Mouse (Mus musculus) kidney, embryonic 15.5 days (tissue): ENCODE measurements around the gene Trpd52l3. TPM values are rescaled to one million over a fixed set of nuclear protein-coding genes. Genes with fewer than 3 reads are reported as not detected.

Source experiments
- ATAC-seq: fragments of 200-750 bp; cut with Nextera tagmentation; replicated peaks from 2 replicates; pipeline ENCODE4 v1.8.0; 2017; ENCODE audit warnings: moderate TSS enrichment; ENCODE audit not compliant: low FRiP score
- H3K27ac ChIP-seq: fragments of 300-500 bp; sonication (generic); 2 replicates; pipeline ENCODE4 v1.5.1; 2015; ENCODE audit warnings: mild to moderate bottlenecking, inconsistent platforms
- H3K27me3 ChIP-seq: fragments of 300-500 bp; sonication (generic); 2 replicates; pipeline ENCODE4 v1.6.1; 2015; ENCODE audit warnings: inconsistent platforms
- H3K36me3 ChIP-seq: fragments of 300-500 bp; sonication (generic); 2 replicates; pipeline ENCODE4 v1.6.1; 2015; ENCODE audit warnings: inconsistent platforms
- H3K4me1 ChIP-seq: fragments of 300-500 bp; sonication (generic); 2 replicates; pipeline ENCODE4 v1.6.1; 2015; ENCODE audit warnings: inconsistent platforms
- H3K4me2 ChIP-seq: fragments of 300-500 bp; sonication (generic); 2 replicates; pipeline ENCODE4 v1.6.1; 2015; ENCODE audit warnings: moderate library complexity, mild to moderate bottlenecking, inconsistent platforms
- H3K4me3 ChIP-seq: fragments of 300-500 bp; sonication (generic); replicated peaks from 2 replicates; pipeline ENCODE4 v1.5.1; 2015; ENCODE audit warnings: mild to moderate bottlenecking, inconsistent platforms
- H3K9ac ChIP-seq: fragments of 300-500 bp; sonication (generic); 2 replicates; pipeline ENCODE4 v1.6.1; 2015; ENCODE audit warnings: mild to moderate bottlenecking, inconsistent platforms
- H3K9me3 ChIP-seq: fragments of 300-500 bp; sonication (generic); replicated peaks from 2 replicates; pipeline ENCODE4 v1.6.1; 2016; ENCODE audit warnings: inconsistent platforms
- WGBS: fragments of 180-500 bp; shearing (Covaris S2); methylation state at CpG from one replicate; pipeline ENCODE4 v1.1.7; 2015; ENCODE audit warnings: mixed read lengths; 5-methylcytosine and 5-hydroxymethylcytosine counted together
- polyA plus RNA-seq: library from polyadenylated mRNA; unstranded; fragments of >200 nt; fragmentation: Nextera tagmentation; extraction: Ambion mirVana; gene quantifications from 2 replicates; pipeline ENCODE4 v1.2.1, GENCODE M21; 2015

Trpd52l3 gene
- polyA plus RNA-seq, result not detected in 2 replicates

GRCm38 (mm10) chr19:30003621-30004020 is at the start of gene Trpd52l3:
Gene Trpd52l3 (plus strand): TSS chr19:30003790.
- no peaks in the 10 kb centered on the region for H3K4me1 ChIP-seq
- H3K27ac ChIP-seq, result no peak within 1 kb of the TSS
- no peak within 1 kb of the TSS for H3K9ac ChIP-seq
- no peak within 1 kb of the TSS for H3K4me2 ChIP-seq
- no peaks in the 10 kb centered on the region for H3K9me3 ChIP-seq
- no peaks in the 10 kb centered on the region for H3K27me3 ChIP-seq
- no peak for ATAC-seq
- H3K4me3 ChIP-seq, result no peak within 1 kb of the TSS
- no peaks in the 10 kb centered on the region for H3K36me3 ChIP-seq
- 93% methylated on average over 9 of the region's 9 CpGs for WGBS

- H3K9ac ChIP-seq, result no peak overlapping the region
- WGBS, result 93% methylated on average over 3 of the region's 3 CpGs
- H3K27ac ChIP-seq, result no peak overlapping the region
- ATAC-seq, result no peak
- H3K27me3 ChIP-seq, result no peaks in the 10 kb centered on the region
- no peaks in the 10 kb centered on the region for H3K9me3 ChIP-seq
- peaks cover 3% of the 10 kb centered on the region; the same call in 1 of the 2 replicates for H3K36me3 ChIP-seq
- no peak overlapping the region for H3K4me3 ChIP-seq
- peaks cover 2% of the 10 kb centered on the region for H3K4me1 ChIP-seq
- no peak overlapping the region for H3K4me2 ChIP-seq
Observed at GRCm38 (mm10) chr19:29953833-29954232, 49.8 kb upstream of the Trpd52l3 start.

- H3K27me3 ChIP-seq, result no peaks in the 10 kb centered on the region
- no peak overlapping the region for H3K27ac ChIP-seq
- ATAC-seq, result no peak
- no peaks in the 10 kb centered on the region for H3K4me1 ChIP-seq
- H3K36me3 ChIP-seq, result peaks cover 3% of the 10 kb centered on the region; the same call in 1 of the 2 replicates
- no peak overlapping the region for H3K4me2 ChIP-seq
- WGBS, result 87% methylated on average over 2 of the region's 2 CpGs
- H3K4me3 ChIP-seq, result no peak overlapping the region
- no peaks in the 10 kb centered on the region for H3K9me3 ChIP-seq
- H3K9ac ChIP-seq, result no peak overlapping the region
Observed at GRCm38 (mm10) chr19:29955454-29955853, 48.1 kb upstream of the Trpd52l3 start.

- Histone ChIP-seq H3K27me3 (no peaks in the 10 kb centered on the region), H3K4me1 (no peaks in the 10 kb centered on the region), H3K27ac (no peak overlapping the region), H3K4me2 (no peak overlapping the region), H3K4me3 (no peak overlapping the region), H3K9me3 (no peaks in the 10 kb centered on the region; the same call in 1 of the 2 replicates), H3K9ac (no peak overlapping the region), H3K36me3 (no peaks in the 10 kb centered on the region)
- WGBS, result 84% methylated on average over 4 of the region's 4 CpGs
- no peak for ATAC-seq
Observed at GRCm38 (mm10) chr19:29960906-29961305, 42.7 kb upstream of the Trpd52l3 start.

GRCm38 (mm10) chr19:29961842-29962241 is 41.7 kb upstream of the Trpd52l3 start:
- Histone ChIP-seq H3K27ac (no peak overlapping the region), H3K27me3 (no peaks in the 10 kb centered on the region), H3K9me3 (peaks cover 6% of the 10 kb centered on the region), H3K4me1 (no peaks in the 10 kb centered on the region), H3K4me3 (no peak overlapping the region), H3K4me2 (no peak overlapping the region), H3K36me3 (no peaks in the 10 kb centered on the region), H3K9ac (no peak overlapping the region)
- ATAC-seq, result no peak
- WGBS, result 77% methylated on average over 6 of the region's 6 CpGs

GRCm38 (mm10) chr19:29963598-29964092 is 39.9 kb upstream of the Trpd52l3 start:
- Histone ChIP-seq H3K4me3 (no peak overlapping the region), H3K27me3 (no peaks in the 10 kb centered on the region), H3K4me1 (no peaks in the 10 kb centered on the region), H3K4me2 (no peak overlapping the region), H3K9me3 (peaks cover 6% of the 10 kb centered on the region), H3K36me3 (no peaks in the 10 kb centered on the region), H3K9ac (no peak overlapping the region), H3K27ac (no peak overlapping the region)
- 71% methylated on average over 2 of the region's 2 CpGs for WGBS
- ATAC-seq, result no peak

GRCm38 (mm10) chr19:29967960-29968359 is 35.6 kb upstream of the Trpd52l3 start:
- ATAC-seq, result 0 out of 2 replicates have a peak, but pooled peaks have one; percentile 52
- H3K27me3 ChIP-seq, result no peaks in the 10 kb centered on the region
- no peak overlapping the region for H3K4me3 ChIP-seq
- H3K36me3 ChIP-seq, result no peaks in the 10 kb centered on the region
- no peaks in the 10 kb centered on the region for H3K4me1 ChIP-seq
- H3K9me3 ChIP-seq, result peaks cover 6% of the 10 kb centered on the region
- 67% methylated on average over 3 of the region's 3 CpGs for WGBS
- H3K9ac ChIP-seq, result no peak overlapping the region
- no peak overlapping the region for H3K4me2 ChIP-seq
- H3K27ac ChIP-seq, result no peak overlapping the region

GRCm38 (mm10) chr19:29973396-29973795 is 30.2 kb upstream of the Trpd52l3 start:
- no peaks in the 10 kb centered on the region for H3K36me3 ChIP-seq
- no peak overlapping the region for H3K4me3 ChIP-seq
- H3K4me1 ChIP-seq, result no peaks in the 10 kb centered on the region
- H3K27me3 ChIP-seq, result no peaks in the 10 kb centered on the region
- H3K4me2 ChIP-seq, result no peak overlapping the region
- ATAC-seq, result no peak
- no peaks in the 10 kb centered on the region for H3K9me3 ChIP-seq
- H3K9ac ChIP-seq, result no peak overlapping the region
- 73% methylated on average over 5 of the region's 5 CpGs for WGBS
- no peak overlapping the region for H3K27ac ChIP-seq

- ATAC-seq, result no peak
- H3K27ac ChIP-seq, result no peak overlapping the region
- no peaks in the 10 kb centered on the region for H3K27me3 ChIP-seq
- peaks cover 2% of the 10 kb centered on the region for H3K4me1 ChIP-seq
- no peak overlapping the region for H3K4me2 ChIP-seq
- WGBS, result 59% methylated on average over 2 of the region's 2 CpGs
- H3K9me3 ChIP-seq, result no peaks in the 10 kb centered on the region
- no peaks in the 10 kb centered on the region for H3K36me3 ChIP-seq
- no peak overlapping the region for H3K9ac ChIP-seq
- no peak overlapping the region for H3K4me3 ChIP-seq
Observed at GRCm38 (mm10) chr19:29978847-29979246, 24.7 kb upstream of the Trpd52l3 start.

GRCm38 (mm10) chr19:29979452-29980089 is 24.0 kb upstream of the Trpd52l3 start:
- WGBS, result 75% methylated on average over 8 of the region's 8 CpGs

GRCm38 (mm10) chr19:29984208-29985005 is 19.2 kb upstream of the Trpd52l3 start:
- H3K27ac ChIP-seq, result peak overlapping the region; percentile 73

More at GRCm38 (mm10) chr19:29979452-29980089, 24.0 kb upstream of the Trpd52l3 start:
- Histone ChIP-seq H3K9me3 (no peaks in the 10 kb centered on the region), H3K9ac (no peak overlapping the region), H3K36me3 (no peaks in the 10 kb centered on the region), H3K4me1 (peaks cover 10% of the 10 kb centered on the region), H3K4me3 (no peak overlapping the region), H3K4me2 (no peak overlapping the region), H3K27ac (no peak overlapping the region), H3K27me3 (no peaks in the 10 kb centered on the region)
- no peak for ATAC-seq

GRCm38 (mm10) chr19:29986464-29987091 is 17.0 kb upstream of the Trpd52l3 start:
- peaks cover 16% of the 10 kb centered on the region for H3K4me1 ChIP-seq
- H3K9me3 ChIP-seq, result no peaks in the 10 kb centered on the region
- H3K27ac ChIP-seq, result no peak overlapping the region
- no peak overlapping the region for H3K4me3 ChIP-seq
- no peak overlapping the region for H3K4me2 ChIP-seq
- WGBS, result 86% methylated on average over 12 of the region's 12 CpGs
- no peaks in the 10 kb centered on the region for H3K27me3 ChIP-seq
- H3K9ac ChIP-seq, result no peak overlapping the region
- ATAC-seq, result no peak
- no peaks in the 10 kb centered on the region for H3K36me3 ChIP-seq

More at GRCm38 (mm10) chr19:29984208-29985005, 19.2 kb upstream of the Trpd52l3 start:
- H3K4me3 ChIP-seq, result no peak overlapping the region
- H3K4me1 ChIP-seq, result peaks cover 16% of the 10 kb centered on the region
- H3K9me3 ChIP-seq, result no peaks in the 10 kb centered on the region
- ATAC-seq, result peak; percentile 93
- no peaks in the 10 kb centered on the region for H3K36me3 ChIP-seq
- 34% methylated on average over 16 of the region's 16 CpGs for WGBS
- peak overlapping the region; percentile 33 for H3K4me2 ChIP-seq
- no peak overlapping the region for H3K9ac ChIP-seq
- H3K27me3 ChIP-seq, result no peaks in the 10 kb centered on the region
